Mouse (Mus musculus) E14TG2a.4 (cell line): ENCODE data around the gene Sema4c.

Source experiments
- CTCF ChIP-seq: conservative IDR thresholded peaks from 2 replicates; pipeline ENCODE4 v1.5.1; 2014; ENCODE audit warnings: low read length
- NANOG ChIP-seq: IDR thresholded peaks from 2 replicates; pipeline ENCODE4 v1.6.1; 2014; ENCODE audit warnings: borderline replicate concordance, low read length, mixed read lengths

GRCm38 (mm10) chr1:36557457-36558011 lies 615 bp downstream of the Sema4c start:
- no peak for TF ChIP-seq CTCF
- TF ChIP-seq NANOG: no peak
